Mouse (Mus musculus): ENCODE measurements at regions not wholly inside any gene's neighbourhood (a gene's known extent, or its start where the extent isn't known, plus 50 kb on each side); places are given as distances from the start of the nearest gene placed in this dataset.

DNA sequence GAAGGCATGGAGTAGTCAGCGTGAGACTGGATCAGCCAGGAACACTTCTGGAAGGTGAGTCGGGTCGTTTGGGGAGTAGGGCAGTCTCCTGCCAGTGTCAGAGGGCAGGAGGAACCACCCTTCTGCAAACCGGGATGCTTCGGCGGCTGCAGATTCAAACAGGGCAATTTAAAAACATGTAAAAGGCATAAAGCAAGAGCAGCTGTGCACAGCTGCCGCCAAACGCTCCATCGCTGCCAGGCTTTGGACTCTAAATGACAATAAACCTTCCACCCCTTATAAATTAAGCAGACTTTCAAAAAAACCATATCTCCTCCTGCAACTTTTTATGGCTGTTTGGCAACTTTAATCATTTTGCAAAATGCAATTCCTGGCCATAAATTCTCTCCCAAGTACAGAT, 84.2 kb downstream of the 3100002H09Rik start:
- TF ChIP-seq POLR2AphosphoS2 (IDR thresholded peaks at IDR 0.05; ENCODE audit: low read length) (no peak), SMC3 (IDR thresholded peaks at IDR 0.05; ENCODE audit: low read depth, low read length) (no peak), EP300 (IDR thresholded peaks at IDR 0.05; ENCODE audit: low read depth in 1 of 2, low read length in 2 of 2) (no peak), CHD1 (IDR thresholded peaks at IDR 0.05; ENCODE audit: low read depth, low read length) (no peak), GABPA (IDR thresholded peaks at IDR 0.05; ENCODE audit: low read depth, low read length) (no peak), USF2 (IDR thresholded peaks at IDR 0.05; ENCODE audit: borderline replicate concordance in 1 of 2, insufficient read depth in 1 of 2, low read depth in 1 of 2, low read length in 2 of 2) (no peak), RCOR1 (IDR thresholded peaks at IDR 0.05; ENCODE audit: low read depth, low read length) (no peak), HCFC1 (IDR thresholded peaks at IDR 0.05; ENCODE audit: low read depth, low read length) (no peak), MYB (IDR thresholded peaks at IDR 0.05; ENCODE audit: low read depth, low read length) (no peak), CHD2 (IDR thresholded peaks at IDR 0.05; ENCODE audit: low read length) (no peak), TBP (IDR thresholded peaks at IDR 0.05; ENCODE audit: low read depth, low read length) (no peak), ELF1 (IDR thresholded peaks at IDR 0.05; ENCODE audit: low read depth, low read length) (no peak), POLR2AphosphoS5 (IDR thresholded peaks at IDR 0.05; ENCODE audit: borderline replicate concordance, low read depth, low read length) (no peak), TAL1 (IDR thresholded peaks at IDR 0.05; ENCODE audit: low read length) (no peak), ZKSCAN1 (IDR thresholded peaks at IDR 0.05; ENCODE audit: low read depth, low read length) (no peak), KAT2A (conservative IDR thresholded peaks at IDR 0.05; ENCODE audit: low read depth, low read length) (no peak), ZNF384 (IDR thresholded peaks at IDR 0.05; ENCODE audit: low read depth, low read length) (no peak), MXI1 (IDR thresholded peaks at IDR 0.05; ENCODE audit: low read depth, low read length) (no peak), ZMIZ1 (IDR thresholded peaks at IDR 0.05; ENCODE audit: low read depth, low read length) (no peak)
- H3K27me3 ChIP-seq (ENCODE audit: control insufficient read depth in 1 of 2, insufficient read depth in 2 of 2, low read length in 2 of 2) = no peaks in the 10 kb centered on the region
- no peak overlapping the region for H3K9ac ChIP-seq (ENCODE audit: control insufficient read depth, low read depth, low read length, poor library complexity, severe bottlenecking)
- H3K9me3 ChIP-seq (replicated peaks; ENCODE audit: insufficient read depth, low read length) = no peaks in the 10 kb centered on the region
- H3K27ac ChIP-seq (ENCODE audit: control insufficient read depth, low read depth, low read length) = no peak overlapping the region
- H3K36me3 ChIP-seq (ENCODE audit: control insufficient read depth in 1 of 2, insufficient read depth in 2 of 2, low read length in 2 of 2) = no peaks in the 10 kb centered on the region
- no peak overlapping the region for H3K4me3 ChIP-seq (ENCODE audit: control insufficient read depth in 1 of 2, insufficient read depth in 1 of 2, low read depth in 2 of 2, low read length in 2 of 2)
- H3K79me2 ChIP-seq (ENCODE audit: control insufficient read depth, insufficient read depth, low read length, poor library complexity) = no peaks in the 10 kb centered on the region
- H3K4me1 ChIP-seq (ENCODE audit: control insufficient read depth in 1 of 2, insufficient read depth in 2 of 2, low read length in 2 of 2) = no peaks in the 10 kb centered on the region
- no peak for DNase-seq (ENCODE audit: low read depth, low spot score)

DNA sequence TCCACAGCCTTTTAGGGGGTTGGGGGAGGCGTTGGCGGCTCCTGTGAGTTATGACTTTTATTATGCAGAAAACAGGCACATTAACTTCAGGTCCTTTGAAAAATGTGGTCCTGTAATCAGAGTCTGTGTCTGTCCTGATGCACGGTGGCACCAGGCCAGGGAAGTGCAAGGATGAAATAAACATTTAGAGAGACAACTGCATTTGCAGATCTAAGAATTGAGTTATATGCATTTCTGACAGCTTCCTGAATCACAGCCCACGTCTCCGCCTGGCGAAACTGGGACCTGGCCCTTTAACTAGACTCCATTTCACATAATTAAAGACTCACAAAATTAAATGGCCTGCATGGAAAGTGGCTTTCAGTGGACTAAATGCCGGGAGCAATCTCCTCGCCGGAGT, 90.3 kb downstream of the 3100002H09Rik start:
- H3K4me3 ChIP-seq (ENCODE audit: control insufficient read depth in 1 of 2, insufficient read depth in 1 of 2, low read depth in 2 of 2, low read length in 2 of 2) = no peak overlapping the region
- H3K27me3 ChIP-seq (ENCODE audit: control insufficient read depth in 1 of 2, insufficient read depth in 2 of 2, low read length in 2 of 2) = no peaks in the 10 kb centered on the region
- no peaks in the 10 kb centered on the region for H3K4me1 ChIP-seq (ENCODE audit: control insufficient read depth in 1 of 2, insufficient read depth in 2 of 2, low read length in 2 of 2)
- no peak overlapping the region for H3K9ac ChIP-seq (ENCODE audit: control insufficient read depth, low read depth, low read length, poor library complexity, severe bottlenecking)
- H3K79me2 ChIP-seq (ENCODE audit: control insufficient read depth, insufficient read depth, low read length, poor library complexity) = no peaks in the 10 kb centered on the region
- DNase-seq (ENCODE audit: low read depth, low spot score) = no peak
- no peaks in the 10 kb centered on the region for H3K9me3 ChIP-seq (replicated peaks; ENCODE audit: insufficient read depth, low read length)
- no peaks in the 10 kb centered on the region for H3K36me3 ChIP-seq (ENCODE audit: control insufficient read depth in 1 of 2, insufficient read depth in 2 of 2, low read length in 2 of 2)
- H3K27ac ChIP-seq (ENCODE audit: control insufficient read depth, low read depth, low read length) = no peak overlapping the region
- TF ChIP-seq UBTF (IDR thresholded peaks at IDR 0.05; ENCODE audit: borderline replicate concordance, insufficient read depth, low read depth, low read length) (no peak), ZMIZ1 (IDR thresholded peaks at IDR 0.05; ENCODE audit: low read depth, low read length) (no peak), KAT2A (conservative IDR thresholded peaks at IDR 0.05; ENCODE audit: low read depth, low read length) (no peak), NRF1 (IDR thresholded peaks at IDR 0.05; ENCODE audit: insufficient read depth, low read depth, low read length, poor library complexity, severe bottlenecking) (no peak), HCFC1 (IDR thresholded peaks at IDR 0.05; ENCODE audit: low read depth, low read length) (no peak), SIN3A (IDR thresholded peaks at IDR 0.05; ENCODE audit: low read length) (no peak), ZNF384 (IDR thresholded peaks at IDR 0.05; ENCODE audit: low read depth, low read length) (no peak), ZC3H11A (IDR thresholded peaks at IDR 0.05; ENCODE audit: low read depth, low read length) (no peak), POLR2AphosphoS5 (IDR thresholded peaks at IDR 0.05; ENCODE audit: borderline replicate concordance, low read depth, low read length) (no peak), EP300 (IDR thresholded peaks at IDR 0.05; ENCODE audit: low read depth in 1 of 2, low read length in 2 of 2) (no peak), ETS1 (IDR thresholded peaks at IDR 0.05; ENCODE audit: low read depth, low read length) (no peak), TCF12 (IDR thresholded peaks at IDR 0.05; ENCODE audit: low read depth, low read length) (no peak), SMC3 (IDR thresholded peaks at IDR 0.05; ENCODE audit: low read depth, low read length) (no peak), ZKSCAN1 (IDR thresholded peaks at IDR 0.05; ENCODE audit: low read depth, low read length) (no peak), GABPA (IDR thresholded peaks at IDR 0.05; ENCODE audit: low read depth, low read length) (no peak)
